Mouse (Mus musculus) forebrain, postnatal 0 days (tissue): ENCODE measurements at regions not wholly inside any gene's neighbourhood (a gene's known extent, or its start where the extent isn't known, plus 50 kb on each side); places are given as distances from the start of the nearest gene placed in this dataset.

Source experiments
- ATAC-seq: fragments of 200-750 bp; cut with Nextera tagmentation; 2 replicates; pipeline ENCODE4 v1.8.0; 2017; ENCODE audit warnings: mild to moderate bottlenecking, moderate library complexity
- DNase-seq: peaks from one replicate; pipeline ENCODE4 v3.0.0-alpha.2; 2015
- H3K27ac ChIP-seq: fragments of 300-500 bp; sonication (generic); 2 replicates; pipeline ENCODE4 v1.5.1; 2014; ENCODE audit warnings: low read depth, mild to moderate bottlenecking, antibody characterized with exemption, low read length, moderate library complexity, mixed read lengths
- H3K27me3 ChIP-seq: fragments of 300-500 bp; sonication (generic); 2 replicates; pipeline ENCODE4 v1.6.1; 2014; ENCODE audit warnings: mild to moderate bottlenecking, low read length, mixed read lengths; ENCODE audit not compliant: insufficient read depth
- H3K36me3 ChIP-seq: fragments of 300-500 bp; sonication (generic); 2 replicates; pipeline ENCODE4 v1.6.1; 2014; ENCODE audit warnings: mild to moderate bottlenecking, moderate library complexity; ENCODE audit not compliant: insufficient read depth
- H3K4me1 ChIP-seq: fragments of 300-500 bp; sonication (generic); 2 replicates; pipeline ENCODE4 v1.6.1; 2014; ENCODE audit warnings: antibody characterized with exemption; ENCODE audit not compliant: insufficient read depth
- H3K4me2 ChIP-seq: fragments of 300-500 bp; sonication (generic); 2 replicates; pipeline ENCODE4 v1.6.1; 2014; ENCODE audit warnings: low read depth, mild to moderate bottlenecking, moderate library complexity
- H3K4me3 ChIP-seq: fragments of 300-500 bp; sonication (generic); 2 replicates; pipeline ENCODE4 v1.5.1; 2014; ENCODE audit warnings: low read depth, low read length, mixed read lengths
- H3K9ac ChIP-seq: fragments of 300-500 bp; sonication (generic); 2 replicates; pipeline ENCODE4 v1.6.1; 2014; ENCODE audit warnings: mild to moderate bottlenecking
- H3K9me3 ChIP-seq: fragments of 300-500 bp; sonication (generic); 2 replicates; pipeline ENCODE4 v1.6.1; 2016; ENCODE audit warnings: low read length
- CTCF ChIP-seq: sonication (generic); IDR thresholded peaks from 2 replicates; pipeline ENCODE4 v1.5.1; 2016; ENCODE audit warnings: antibody characterized with exemption, control low read depth, low read depth
- WGBS: fragments of 180-500 bp; shearing (Covaris S2); extraction: QIAGEN DNeasy Blood & Tissue Kit; methylation state at CpG from one replicate; pipeline ENCODE4 v1.1.7; 2014; 5-methylcytosine and 5-hydroxymethylcytosine counted together

DNA sequence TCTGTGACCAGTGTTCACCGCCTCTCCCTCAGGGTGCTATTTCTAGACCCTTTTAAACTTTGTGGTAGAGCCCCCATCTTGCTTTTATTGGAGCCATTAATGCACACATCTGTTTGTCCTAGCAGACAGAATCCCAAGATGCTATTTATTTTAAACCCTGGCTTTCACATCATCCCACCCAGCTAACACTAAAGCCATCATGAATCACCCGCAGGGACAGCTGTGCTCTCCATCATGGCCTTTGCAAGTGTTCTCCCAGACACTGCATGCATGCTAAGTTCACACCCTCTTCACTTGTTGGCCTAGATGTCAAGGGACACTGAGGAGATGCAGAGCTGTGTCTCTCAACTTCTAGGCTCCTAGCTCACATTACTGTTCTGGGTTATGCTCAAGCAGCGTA is 220.9 kb upstream of the Igfbp3 start:
- DNase-seq (no peak), ATAC-seq (no peak)
- no peaks in the 10 kb centered on the region for H3K36me3 ChIP-seq
- H3K27me3 ChIP-seq = no peaks in the 10 kb centered on the region
- no peaks in the 10 kb centered on the region for H3K4me1 ChIP-seq
- H3K27ac ChIP-seq = no peak overlapping the region
- TF ChIP-seq CTCF = no peak
- WGBS = 92% methylated on average over 3 of the region's 3 CpGs
- H3K9ac ChIP-seq = no peak overlapping the region
- no peak overlapping the region for H3K4me2 ChIP-seq
- no peaks in the 10 kb centered on the region for H3K9me3 ChIP-seq
- no peak overlapping the region for H3K4me3 ChIP-seq

DNA sequence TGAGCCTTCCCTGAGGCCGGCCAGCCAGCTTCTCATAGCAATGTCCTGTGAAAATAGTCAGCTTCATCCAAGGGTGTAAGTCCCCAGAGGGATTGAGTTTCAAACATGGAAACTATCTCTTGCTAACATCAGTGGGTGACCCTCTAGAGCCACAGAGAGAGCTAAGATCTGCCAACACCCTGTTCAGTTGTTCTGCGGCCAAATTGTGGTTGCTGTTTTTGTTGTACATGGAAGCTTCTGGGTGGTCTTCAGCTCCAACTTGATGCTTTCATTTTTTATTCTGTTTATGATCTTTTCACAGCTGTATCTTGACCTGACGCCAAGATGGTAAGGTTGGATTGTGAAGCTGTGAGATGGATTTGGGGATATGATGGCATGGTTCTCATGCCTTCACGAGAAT is 214.0 kb upstream of the Igfbp3 start:
- WGBS = 90% methylated on average over 4 of the region's 4 CpGs
- DNase-seq = no peak
- no peak for ATAC-seq
- Histone ChIP-seq H3K27ac (no peak overlapping the region), H3K36me3 (no peaks in the 10 kb centered on the region), H3K4me3 (no peak overlapping the region), H3K9ac (no peak overlapping the region), H3K4me2 (no peak overlapping the region), H3K27me3 (no peaks in the 10 kb centered on the region), H3K9me3 (no peaks in the 10 kb centered on the region), H3K4me1 (no peaks in the 10 kb centered on the region)
- no peak for TF ChIP-seq CTCF

DNA sequence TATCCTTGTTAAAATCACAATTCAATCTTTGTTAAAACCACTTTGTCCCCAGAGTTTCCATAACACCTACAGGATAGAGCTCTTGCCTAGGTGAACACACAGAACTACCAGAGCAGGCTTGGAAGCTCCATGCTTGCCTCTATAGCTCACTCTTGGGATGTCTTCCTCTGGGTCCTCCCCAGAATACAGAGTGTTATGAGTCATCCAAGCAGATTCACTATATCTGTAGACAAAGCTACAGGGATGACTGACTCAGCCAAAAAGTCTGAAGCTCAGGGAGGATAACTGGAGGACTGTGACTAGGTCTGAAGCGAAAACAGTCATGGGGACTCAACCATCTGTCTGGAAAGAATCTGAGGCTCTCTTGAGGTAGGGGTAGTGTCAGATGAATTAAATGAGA is 211.5 kb upstream of the Igfbp3 start:
- 98% methylated on average over 1 of the region's 1 CpGs for WGBS

DNA sequence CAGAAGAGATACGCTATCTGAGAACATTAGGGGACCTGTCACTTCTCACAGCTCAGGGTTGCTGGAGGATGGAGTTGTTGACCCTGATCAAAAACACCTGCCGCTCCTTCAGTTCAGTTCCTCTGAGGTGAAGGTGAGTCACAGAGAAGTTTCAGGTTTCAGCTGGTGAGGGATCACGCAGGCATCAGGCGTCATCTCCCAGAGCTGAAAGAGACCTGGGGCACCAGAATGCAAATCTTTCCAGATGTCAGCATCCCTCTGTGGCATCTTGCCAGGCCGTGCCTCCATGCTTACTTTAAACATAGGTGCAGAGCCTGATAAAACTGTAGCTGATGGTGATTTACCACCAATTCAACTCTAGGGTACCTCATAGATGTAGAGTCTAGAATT is 210.4 kb upstream of the Igfbp3 start:
- Histone ChIP-seq H3K9me3 (no peaks in the 10 kb centered on the region), H3K27me3 (no peaks in the 10 kb centered on the region), H3K4me2 (no peak overlapping the region), H3K36me3 (no peaks in the 10 kb centered on the region), H3K4me3 (no peak overlapping the region), H3K9ac (no peak overlapping the region), H3K27ac (no peak overlapping the region), H3K4me1 (no peaks in the 10 kb centered on the region)
- 84% methylated on average over 5 of the region's 5 CpGs for WGBS
- ATAC-seq = no peak; the same call in 1 of the 2 replicates
- DNase-seq = no peak
- no peak for TF ChIP-seq CTCF

More for the DNA sequence above, 211.5 kb upstream of the Igfbp3 start:
- H3K4me2 ChIP-seq = no peak overlapping the region
- DNase-seq (no peak), ATAC-seq (no peak)
- H3K27ac ChIP-seq = no peak overlapping the region
- no peaks in the 10 kb centered on the region for H3K27me3 ChIP-seq
- H3K4me3 ChIP-seq = no peak overlapping the region
- H3K4me1 ChIP-seq = no peaks in the 10 kb centered on the region
- TF ChIP-seq CTCF = no peak
- H3K9ac ChIP-seq = no peak overlapping the region
- no peaks in the 10 kb centered on the region for H3K36me3 ChIP-seq
- no peaks in the 10 kb centered on the region for H3K9me3 ChIP-seq

DNA sequence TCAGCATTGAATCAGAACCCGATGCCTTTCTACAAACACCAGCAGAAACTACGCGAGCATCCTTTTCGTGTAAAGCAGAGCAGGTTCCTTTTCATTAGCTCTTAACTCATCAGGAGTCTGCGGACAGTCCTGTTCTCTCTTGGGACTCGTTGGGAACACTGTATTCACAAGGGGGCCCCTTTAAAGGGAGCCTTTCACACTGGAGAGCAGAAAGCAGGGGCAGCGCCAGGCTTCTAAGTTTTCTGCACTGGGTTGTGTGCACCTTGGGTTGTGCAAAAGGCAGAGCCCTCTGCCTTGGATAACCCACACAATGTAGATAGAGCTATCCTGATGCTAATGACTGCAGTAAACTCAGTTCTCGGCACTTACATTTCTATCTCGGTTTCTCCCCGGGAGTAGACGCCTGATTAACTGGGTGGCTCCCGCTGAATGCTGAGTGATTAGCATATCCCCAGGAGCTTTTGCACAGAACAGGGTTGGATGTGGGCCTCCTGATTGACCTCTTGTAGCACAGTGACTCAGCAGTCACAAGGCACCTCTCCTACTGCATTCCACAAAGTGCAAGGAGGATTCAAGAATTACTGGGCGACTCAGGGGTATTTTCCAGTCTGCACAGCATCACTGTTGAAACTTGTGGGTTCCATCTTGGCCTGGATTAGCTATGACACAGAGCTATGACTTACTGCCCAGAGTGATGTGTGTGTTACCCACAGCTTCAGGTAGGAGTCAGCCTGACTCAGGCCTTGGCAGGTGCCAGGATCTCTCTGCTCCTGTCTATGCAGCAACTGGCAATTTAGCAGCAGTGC is 209.8 kb upstream of the Igfbp3 start:
- no peak overlapping the region for H3K27ac ChIP-seq
- DNase-seq = peak; percentile 6
- no peaks in the 10 kb centered on the region for H3K36me3 ChIP-seq
- no peaks in the 10 kb centered on the region for H3K27me3 ChIP-seq
- no peaks in the 10 kb centered on the region for H3K9me3 ChIP-seq
- 6% methylated on average over 13 of the region's 13 CpGs for WGBS
- no peak overlapping the region for H3K4me3 ChIP-seq
- no peak overlapping the region for H3K9ac ChIP-seq
- peak; percentile 59 for ATAC-seq
- no peak for TF ChIP-seq CTCF
- H3K4me1 ChIP-seq = no peaks in the 10 kb centered on the region
- no peak overlapping the region for H3K4me2 ChIP-seq

DNA sequence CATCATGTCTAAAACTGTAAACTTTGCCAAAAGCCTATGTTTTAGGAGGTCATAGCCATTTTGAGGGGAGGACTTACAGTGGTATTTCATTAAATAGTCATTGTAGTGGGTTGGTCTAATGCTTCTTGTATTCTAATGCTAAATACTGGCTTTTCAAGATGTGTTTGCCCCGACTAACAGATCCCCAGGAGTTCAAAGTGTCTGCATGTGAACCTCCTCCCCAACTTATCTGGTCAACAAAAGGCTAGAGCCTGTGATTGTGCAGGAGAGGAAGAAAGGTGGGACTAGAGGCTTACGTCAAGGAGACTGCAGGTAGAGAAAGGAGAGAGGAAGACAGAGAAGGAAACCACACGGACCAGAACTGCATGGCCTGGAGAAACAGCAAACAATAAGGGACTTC is 198.9 kb upstream of the Igfbp3 start:
- no peaks in the 10 kb centered on the region for H3K4me1 ChIP-seq
- no peaks in the 10 kb centered on the region for H3K36me3 ChIP-seq
- no peak for ATAC-seq
- no peaks in the 10 kb centered on the region for H3K27me3 ChIP-seq
- H3K9me3 ChIP-seq = no peaks in the 10 kb centered on the region
- no peak overlapping the region for H3K27ac ChIP-seq
- no peak overlapping the region for H3K4me3 ChIP-seq
- no peak overlapping the region for H3K9ac ChIP-seq
- DNase-seq = no peak
- 74% methylated on average over 3 of the region's 3 CpGs for WGBS
- H3K4me2 ChIP-seq = no peak overlapping the region
- no peak for TF ChIP-seq CTCF

DNA sequence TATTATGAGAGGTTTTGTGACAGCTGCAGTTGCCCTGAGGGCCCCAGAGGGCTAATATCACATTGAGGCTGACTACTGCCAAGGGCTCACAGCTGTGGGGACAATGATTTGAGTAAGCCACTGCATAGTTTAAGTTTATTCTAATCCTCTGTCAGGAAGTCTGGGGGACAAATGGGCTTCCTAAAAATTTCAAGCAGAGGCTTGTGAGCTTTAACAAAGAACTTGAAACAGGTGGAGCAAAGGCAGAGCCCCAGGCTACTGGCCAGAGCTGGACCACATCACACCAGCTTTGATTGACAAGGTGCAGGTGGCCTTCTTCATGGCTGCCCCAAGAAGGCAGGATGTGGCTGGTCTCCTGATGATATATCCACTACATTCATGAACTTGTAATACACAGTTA is 195.3 kb upstream of the Igfbp3 start:
- TF ChIP-seq CTCF = no peak
- no peak for ATAC-seq

DNA sequence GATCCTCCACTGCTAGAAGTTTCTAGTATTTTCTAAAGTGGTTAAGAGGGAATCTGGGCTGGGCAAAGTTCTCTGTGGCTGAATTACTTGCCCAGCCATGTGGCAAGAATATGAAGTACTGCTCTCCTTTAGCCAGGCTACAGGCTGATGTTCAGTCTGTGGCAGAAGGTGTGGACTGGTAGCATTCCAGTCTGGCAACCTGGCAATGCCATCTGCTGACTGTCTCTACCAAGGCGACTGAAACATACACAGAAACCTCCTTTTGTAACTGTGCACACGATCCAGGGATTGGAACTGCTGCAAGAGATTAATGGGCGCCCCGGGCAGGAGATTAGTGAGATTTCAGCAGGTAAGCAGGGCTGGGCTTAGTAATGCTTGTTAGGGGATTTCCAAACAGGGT is 190.9 kb upstream of the Igfbp3 start:
- no peaks in the 10 kb centered on the region for H3K36me3 ChIP-seq
- TF ChIP-seq CTCF = no peak
- ATAC-seq (no peak), DNase-seq (no peak)
- WGBS = 64% methylated on average over 4 of the region's 4 CpGs
- H3K27me3 ChIP-seq = no peaks in the 10 kb centered on the region
- H3K4me1 ChIP-seq = no peaks in the 10 kb centered on the region
- no peaks in the 10 kb centered on the region for H3K9me3 ChIP-seq
- no peak overlapping the region for H3K4me2 ChIP-seq
- no peak overlapping the region for H3K9ac ChIP-seq
- no peak overlapping the region for H3K27ac ChIP-seq
- H3K4me3 ChIP-seq = no peak overlapping the region

More for the DNA sequence above, 195.3 kb upstream of the Igfbp3 start:
- Histone ChIP-seq H3K4me3 (no peak overlapping the region), H3K9me3 (no peaks in the 10 kb centered on the region), H3K9ac (no peak overlapping the region), H3K4me1 (no peaks in the 10 kb centered on the region), H3K27me3 (no peaks in the 10 kb centered on the region), H3K4me2 (no peak overlapping the region), H3K36me3 (no peaks in the 10 kb centered on the region), H3K27ac (no peak overlapping the region)
- DNase-seq = no peak
